Mouse (Mus musculus) lung, adult 2 months (tissue): Measurements from ENCODE around the gene Srxn1.

Experiments
- CTCF ChIP-seq: fragments of 200-500 bp; IDR thresholded peaks from 2 replicates; pipeline ENCODE4 v1.5.1; 2011; ENCODE audit warnings: mild to moderate bottlenecking, low read length, control low read depth; ENCODE audit not compliant: insufficient read depth
- POLR2A ChIP-seq: fragments of 200-500 bp; IDR thresholded peaks from 2 replicates; pipeline ENCODE4 v1.6.1; 2011; ENCODE audit warnings: low read depth, mild to moderate bottlenecking, control low read depth, low read length, borderline replicate concordance; ENCODE audit errors: extremely low read depth

DNA sequence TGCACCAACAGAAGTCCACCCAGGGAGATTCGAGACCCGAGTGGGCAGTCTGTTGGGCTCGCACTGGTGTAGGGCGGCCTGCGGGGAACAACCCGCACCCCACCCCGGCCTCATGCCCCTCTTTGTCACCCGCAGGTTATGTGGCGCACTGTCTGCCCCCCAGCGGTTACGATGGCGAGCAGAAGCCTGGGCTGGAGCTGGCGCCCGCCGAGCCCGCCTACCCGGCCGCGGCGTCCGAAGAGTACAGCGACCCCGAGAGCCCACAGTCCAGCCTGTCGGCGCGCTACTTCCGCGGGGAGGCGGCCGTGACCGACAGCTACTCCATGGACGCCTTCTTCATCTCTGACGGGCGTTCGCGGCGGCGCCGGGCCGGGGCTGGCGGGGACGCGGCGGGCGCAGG, 12.4 kb upstream of the Srxn1 start:
- TF ChIP-seq POLR2A (no peak), CTCF (no peak)
